Mouse (Mus musculus): ENCODE data around the gene Gja4.

GRCm38 (mm10) chr4:127329046-127329445 is 15.2 kb upstream of the Gja4 start:
- TF ChIP-seq POLR2A (IDR thresholded peaks at IDR 0.05; ENCODE audit: control insufficient read depth, extremely low read depth, insufficient read depth, low read length, poor library complexity) = no peak
- no peak for TF ChIP-seq CTCF (IDR thresholded peaks at IDR 0.05; ENCODE audit: borderline replicate concordance, control insufficient read depth, extremely low read depth, insufficient read depth, low read length, poor library complexity)

Data from thymus, adult 2 months (tissue).